Mouse (Mus musculus): ENCODE data around the gene Ost4. TPM values are rescaled to one million over a fixed set of nuclear protein-coding genes. Genes with fewer than 3 reads are reported as not detected.

Ost4 gene
- polyA plus RNA-seq, 1 experiment from 2014 or later: 303 TPM

GRCm38 (mm10) chr5:30943004-30943403 is 35.4 kb upstream of the Ost4 start:
- Histone ChIP-seq H3K27ac (no peak overlapping the region), H3K4me1 (peaks cover 6% of the 10 kb centered on the region), H3K27me3 (peaks cover 15% of the 10 kb centered on the region), H3K9me3 (replicated peaks) (no peaks in the 10 kb centered on the region), H3K36me3 (no peaks in the 10 kb centered on the region), H3K4me3 (no peak overlapping the region), H3K4me2 (replicated peaks) (no peak overlapping the region), H3K9ac (no peak overlapping the region)
- ATAC-seq (ENCODE audit: low FRiP score): no peak
- WGBS: 95% methylated on average over 2 of the region's 2 CpGs

- H3K4me2 ChIP-seq (replicated peaks): no peak overlapping the region
- no peaks in the 10 kb centered on the region for H3K27me3 ChIP-seq
- no peak overlapping the region for H3K9ac ChIP-seq
- no peaks in the 10 kb centered on the region for H3K9me3 ChIP-seq (replicated peaks)
- ATAC-seq (ENCODE audit: low FRiP score): no peak
- no peaks in the 10 kb centered on the region for H3K4me1 ChIP-seq
- no peak overlapping the region for H3K27ac ChIP-seq
- no peaks in the 10 kb centered on the region for H3K36me3 ChIP-seq
- 89% methylated on average over 5 of the region's 5 CpGs for WGBS
- no peak overlapping the region for H3K4me3 ChIP-seq
Measured at GRCm38 (mm10) chr5:30934725-30935461, 27.3 kb upstream of the Ost4 start.

GRCm38 (mm10) chr5:30933705-30934104 is 26.1 kb upstream of the Ost4 start:
- Histone ChIP-seq H3K27me3 (no peaks in the 10 kb centered on the region), H3K9ac (no peak overlapping the region), H3K4me2 (replicated peaks) (no peak overlapping the region), H3K36me3 (no peaks in the 10 kb centered on the region), H3K9me3 (replicated peaks) (no peaks in the 10 kb centered on the region), H3K27ac (no peak overlapping the region), H3K4me1 (no peaks in the 10 kb centered on the region), H3K4me3 (no peak overlapping the region)
- no peak for ATAC-seq (ENCODE audit: low FRiP score)
- 79% methylated on average over 5 of the region's 5 CpGs for WGBS

GRCm38 (mm10) chr5:30931378-30931777 is 23.8 kb upstream of the Ost4 start:
- 80% methylated on average over 4 of the region's 4 CpGs for WGBS

GRCm38 (mm10) chr5:30930846-30931245 is 23.3 kb upstream of the Ost4 start:
- no peak for ATAC-seq (ENCODE audit: low FRiP score)
- no peaks in the 10 kb centered on the region for H3K9me3 ChIP-seq (replicated peaks)
- no peak overlapping the region for H3K4me3 ChIP-seq
- H3K36me3 ChIP-seq: no peaks in the 10 kb centered on the region
- WGBS: 81% methylated on average over 6 of the region's 6 CpGs
- no peaks in the 10 kb centered on the region for H3K27me3 ChIP-seq
- H3K4me1 ChIP-seq: no peaks in the 10 kb centered on the region
- no peak overlapping the region for H3K9ac ChIP-seq
- H3K27ac ChIP-seq: no peak overlapping the region
- no peak overlapping the region for H3K4me2 ChIP-seq (replicated peaks)

More at GRCm38 (mm10) chr5:30931378-30931777, 23.8 kb upstream of the Ost4 start:
- Histone ChIP-seq H3K4me3 (no peak overlapping the region), H3K27me3 (no peaks in the 10 kb centered on the region), H3K4me1 (no peaks in the 10 kb centered on the region), H3K9me3 (replicated peaks) (no peaks in the 10 kb centered on the region), H3K9ac (no peak overlapping the region), H3K36me3 (no peaks in the 10 kb centered on the region), H3K27ac (no peak overlapping the region), H3K4me2 (replicated peaks) (no peak overlapping the region)
- ATAC-seq (ENCODE audit: low FRiP score): no peak

- Histone ChIP-seq H3K27me3 (no peaks in the 10 kb centered on the region), H3K36me3 (no peaks in the 10 kb centered on the region), H3K9me3 (replicated peaks) (no peaks in the 10 kb centered on the region), H3K4me1 (no peaks in the 10 kb centered on the region), H3K27ac (no peak overlapping the region), H3K4me2 (replicated peaks) (no peak overlapping the region), H3K4me3 (no peak overlapping the region), H3K9ac (no peak overlapping the region)
- 0 out of 2 replicates have a peak, but pooled peaks have one; percentile 39 for ATAC-seq (ENCODE audit: low FRiP score)
- 44% methylated on average over 4 of the region's 4 CpGs for WGBS
Measured at GRCm38 (mm10) chr5:30930121-30930520, 22.5 kb upstream of the Ost4 start.

- Histone ChIP-seq H3K4me3 (no peak overlapping the region), H3K9me3 (replicated peaks) (no peaks in the 10 kb centered on the region), H3K36me3 (no peaks in the 10 kb centered on the region), H3K4me2 (replicated peaks) (peak overlapping the region; percentile 35), H3K9ac (no peak overlapping the region), H3K27ac (no peak overlapping the region), H3K27me3 (peaks cover 10% of the 10 kb centered on the region), H3K4me1 (0 out of 2 replicates have a peak, but pooled peaks cover under 1% of the 10 kb centered on the region)
- WGBS: 42% methylated on average over 7 of the region's 7 CpGs
- ATAC-seq (ENCODE audit: low FRiP score): peak; percentile 36; the same call in 1 of the 2 replicates
Measured at GRCm38 (mm10) chr5:30927945-30928529, 20.4 kb upstream of the Ost4 start.

- peaks cover 15% of the 10 kb centered on the region for H3K27me3 ChIP-seq
- no peaks in the 10 kb centered on the region for H3K9me3 ChIP-seq (replicated peaks)
- H3K4me2 ChIP-seq (replicated peaks): no peak overlapping the region
- H3K36me3 ChIP-seq: no peaks in the 10 kb centered on the region
- peaks cover 18% of the 10 kb centered on the region for H3K4me1 ChIP-seq
- no peak for ATAC-seq (ENCODE audit: low FRiP score)
- no peak overlapping the region for H3K9ac ChIP-seq
- WGBS: 88% methylated on average over 2 of the region's 2 CpGs
- no peak overlapping the region for H3K27ac ChIP-seq
- H3K4me3 ChIP-seq: no peak overlapping the region
Measured at GRCm38 (mm10) chr5:30926073-30926472, 18.5 kb upstream of the Ost4 start.

- Histone ChIP-seq H3K4me3 (no peak overlapping the region), H3K9me3 (replicated peaks) (no peaks in the 10 kb centered on the region), H3K27ac (no peak overlapping the region), H3K4me2 (replicated peaks) (no peak overlapping the region), H3K27me3 (peaks cover 15% of the 10 kb centered on the region), H3K9ac (no peak overlapping the region), H3K36me3 (no peaks in the 10 kb centered on the region), H3K4me1 (peaks cover 26% of the 10 kb centered on the region)
- no peak for ATAC-seq (ENCODE audit: low FRiP score)
- WGBS: 82% methylated on average over 5 of the region's 5 CpGs
Measured at GRCm38 (mm10) chr5:30925217-30925616, 17.6 kb upstream of the Ost4 start.

- peaks cover 26% of the 10 kb centered on the region for H3K4me1 ChIP-seq
- H3K36me3 ChIP-seq: no peaks in the 10 kb centered on the region
- H3K4me2 ChIP-seq (replicated peaks): no peak overlapping the region
- H3K27ac ChIP-seq: no peak overlapping the region
- peaks cover 15% of the 10 kb centered on the region for H3K27me3 ChIP-seq
- H3K4me3 ChIP-seq: no peak overlapping the region
- WGBS: 83% methylated on average over 8 of the region's 8 CpGs
- no peaks in the 10 kb centered on the region for H3K9me3 ChIP-seq (replicated peaks)
- no peak for ATAC-seq (ENCODE audit: low FRiP score)
- H3K9ac ChIP-seq: no peak overlapping the region
Measured at GRCm38 (mm10) chr5:30924614-30925013, 17.0 kb upstream of the Ost4 start.

GRCm38 (mm10) chr5:30923119-30923518 is 15.5 kb upstream of the Ost4 start:
- Histone ChIP-seq H3K4me3 (no peak overlapping the region), H3K9ac (no peak overlapping the region), H3K27me3 (peaks cover 15% of the 10 kb centered on the region), H3K4me2 (replicated peaks) (no peak overlapping the region), H3K27ac (no peak overlapping the region), H3K4me1 (peaks cover 26% of the 10 kb centered on the region), H3K9me3 (replicated peaks) (no peaks in the 10 kb centered on the region), H3K36me3 (no peaks in the 10 kb centered on the region)
- 89% methylated on average over 6 of the region's 6 CpGs for WGBS
- no peak for ATAC-seq (ENCODE audit: low FRiP score)

- 73% methylated on average over 10 of the region's 10 CpGs for WGBS
Measured at GRCm38 (mm10) chr5:30922581-30923041, 15.0 kb upstream of the Ost4 start.

More at GRCm38 (mm10) chr5:30922581-30923041, 15.0 kb upstream of the Ost4 start:
- 0 out of 2 replicates have a peak overlapping the region, but pooled peaks have one; percentile 52 for H3K9ac ChIP-seq
- H3K9me3 ChIP-seq (replicated peaks): no peaks in the 10 kb centered on the region
- H3K36me3 ChIP-seq: peaks cover under 1% of the 10 kb centered on the region; the same call in 1 of the 2 replicates
- H3K27me3 ChIP-seq: peaks cover 15% of the 10 kb centered on the region
- H3K27ac ChIP-seq: no peak overlapping the region
- no peak overlapping the region for H3K4me3 ChIP-seq
- no peak for ATAC-seq (ENCODE audit: low FRiP score)
- peaks cover 26% of the 10 kb centered on the region for H3K4me1 ChIP-seq
- peak overlapping the region; percentile 70; the same call in 1 of the 2 replicates for H3K4me2 ChIP-seq (replicated peaks)

Measured in hindbrain, embryonic 12.5 days (tissue).